Mouse (Mus musculus) stomach, embryonic 16.5 days (tissue): ENCODE measurements around the gene Stambpl1. TPM values are rescaled to one million over a fixed set of nuclear protein-coding genes. Genes with fewer than 3 reads are reported as not detected.

Experiments
- polyA plus RNA-seq: library from polyadenylated mRNA; unstranded; fragments of >200 nt; fragmentation: Nextera tagmentation; extraction: Ambion mirVana; gene quantifications from 2 replicates; pipeline ENCODE4 v1.2.1, GENCODE M21; 2015

Stambpl1 gene
- polyA plus RNA-seq, 1 experiment from 2014 or later = 13.2 TPM

Other genes starting within 250 kb of the Stambpl1 start
- 0.16 TPM in 1 of 2 replicates, not detected in the other for gene Lipf, start 231.0 kb upstream of the Stambpl1 start, polyA plus RNA-seq
- gene Lipk, start 183.9 kb upstream of the Stambpl1 start, polyA plus RNA-seq = 1.7 and 5.2 TPM in 2 replicates
- gene Lipn, start 124.9 kb upstream of the Stambpl1 start, polyA plus RNA-seq = not detected in 2 replicates
- gene Lipm, start 91.3 kb upstream of the Stambpl1 start, polyA plus RNA-seq = 4.7 and 6.8 TPM in 2 replicates
- gene Ankrd22, start 26.2 kb upstream of the Stambpl1 start, polyA plus RNA-seq = 11.2 and 16.2 TPM in 2 replicates
- gene Acta2, start 63.4 kb downstream of the Stambpl1 start, polyA plus RNA-seq = 2,412 and 2,864 TPM in 2 replicates
- 5.1 and 5.9 TPM in 2 replicates for gene Fas, start 98.4 kb downstream of the Stambpl1 start, polyA plus RNA-seq